Mouse (Mus musculus) spleen, adult 2 months (tissue): ENCODE results near the gene Pla2g2d. TPM values are rescaled to one million over a fixed set of nuclear protein-coding genes. Genes with fewer than 3 reads are reported as not detected.

Experiments used
- DNase-seq, 2 experiments: peaks; one replicate each; pipeline versions ENCODE4 v3.0.0 to v3.0.0-alpha.2; 2012 to 2021; ENCODE audit warnings: low spot score in 2 of 2, low read depth in 1 of 2
- H3K27ac ChIP-seq: fragments of 200-500 bp; 2 replicates; pipeline ENCODE4 v1.5.1; 2012; ENCODE audit warnings: low read length, inconsistent platforms; ENCODE audit not compliant: insufficient read depth
- H3K27me3 ChIP-seq: fragments of 200-500 bp; 2 replicates; pipeline ENCODE4 v1.6.1; 2012; ENCODE audit warnings: mild to moderate bottlenecking, moderate library complexity, low read length, inconsistent platforms; ENCODE audit not compliant: control insufficient read depth, insufficient read depth
- H3K36me3 ChIP-seq: fragments of 200-500 bp; 2 replicates; pipeline ENCODE4 v1.6.1; 2012; ENCODE audit warnings: mild to moderate bottlenecking, low read length, inconsistent platforms; ENCODE audit not compliant: control insufficient read depth, insufficient read depth
- H3K4me1 ChIP-seq: fragments of 200-500 bp; 2 replicates; pipeline ENCODE4 v1.6.1; 2011; ENCODE audit warnings: inconsistent platforms; ENCODE audit not compliant: control insufficient read depth, insufficient read depth, insufficient read length
- H3K4me3 ChIP-seq: fragments of 200-500 bp; 2 replicates; pipeline ENCODE4 v1.5.1; 2011; ENCODE audit warnings: mild to moderate bottlenecking, inconsistent platforms; ENCODE audit not compliant: insufficient read depth, insufficient read length; ENCODE audit errors: extremely low read depth
- CTCF ChIP-seq: fragments of 200-500 bp; IDR thresholded peaks from 2 replicates; pipeline ENCODE4 v1.5.1; 2011; ENCODE audit warnings: mild to moderate bottlenecking, inconsistent platforms; ENCODE audit not compliant: insufficient read depth, insufficient read length, insufficient replicate concordance; ENCODE audit errors: extremely low read depth
- POLR2A ChIP-seq: fragments of 200-500 bp; IDR thresholded peaks from 2 replicates; pipeline ENCODE4 v1.6.1; 2011; ENCODE audit warnings: low read depth, low read length, inconsistent platforms
- WGBS: fragments of 180-500 bp; shearing (Covaris S2); methylation state at CpG from one replicate; pipeline ENCODE4 v1.1.7; 2018; 5-methylcytosine and 5-hydroxymethylcytosine counted together
- polyA plus RNA-seq: library from polyadenylated mRNA; depleted of rRNA; stranded (reverse); fragments of >200 nt; gene quantifications from 2 replicates; pipeline ENCODE4 v1.2.3, GENCODE M21; 2012

Gene Pla2g2d
- polyA plus RNA-seq, 1 experiment: 77.6 TPM

GRCm38 (mm10) chr4:138802917-138803316, 27.4 kb downstream of the Pla2g2d start:
- TF ChIP-seq CTCF (no peak), POLR2A (no peak)
- no peak overlapping the region for H3K27ac ChIP-seq
- no peaks in the 10 kb centered on the region for H3K27me3 ChIP-seq
- H3K4me3 ChIP-seq: no peak overlapping the region
- DNase-seq: no peak
- no peaks in the 10 kb centered on the region for H3K4me1 ChIP-seq
- no peaks in the 10 kb centered on the region for H3K36me3 ChIP-seq
- WGBS: 89% methylated on average over 11 of the region's 11 CpGs

- DNase-seq: no peak
- H3K27ac ChIP-seq: no peak overlapping the region
- H3K4me3 ChIP-seq: no peak overlapping the region
- no peaks in the 10 kb centered on the region for H3K36me3 ChIP-seq
- WGBS: 62% methylated on average over 8 of the region's 8 CpGs
- TF ChIP-seq POLR2A (no peak), CTCF (no peak)
- H3K27me3 ChIP-seq: no peaks in the 10 kb centered on the region
- H3K4me1 ChIP-seq: no peaks in the 10 kb centered on the region
These were observed 29.7 kb downstream of the Pla2g2d start for GRCm38 (mm10) chr4:138805248-138805647.

GRCm38 (mm10) chr4:138806160-138806559, 30.6 kb downstream of the Pla2g2d start:
- WGBS: 79% methylated on average over 8 of the region's 8 CpGs
- Histone ChIP-seq H3K27me3 (no peaks in the 10 kb centered on the region), H3K27ac (no peak overlapping the region), H3K36me3 (no peaks in the 10 kb centered on the region), H3K4me1 (no peaks in the 10 kb centered on the region), H3K4me3 (no peak overlapping the region)
- TF ChIP-seq CTCF (no peak), POLR2A (no peak)
- no peak for DNase-seq

GRCm38 (mm10) chr4:138806920-138807541, 31.5 kb downstream of the Pla2g2d start:
- Histone ChIP-seq H3K36me3 (no peaks in the 10 kb centered on the region), H3K4me1 (no peaks in the 10 kb centered on the region), H3K4me3 (no peak overlapping the region), H3K27me3 (no peaks in the 10 kb centered on the region), H3K27ac (no peak overlapping the region)
- DNase-seq: no peak
- no peak for TF ChIP-seq CTCF
- 18% methylated on average over 7 of the region's 7 CpGs for WGBS

GRCm38 (mm10) chr4:138816166-138816565, 40.6 kb downstream of the Pla2g2d start:
- WGBS: 85% methylated on average over 9 of the region's 9 CpGs

GRCm38 (mm10) chr4:138817736-138818135, 42.2 kb downstream of the Pla2g2d start:
- WGBS: 57% methylated on average over 6 of the region's 6 CpGs
- no peak for DNase-seq
- Histone ChIP-seq H3K27ac (no peak overlapping the region; the same call in 1 of the 2 replicates), H3K27me3 (no peaks in the 10 kb centered on the region), H3K36me3 (no peaks in the 10 kb centered on the region), H3K4me1 (no peaks in the 10 kb centered on the region), H3K4me3 (no peak overlapping the region)
- TF ChIP-seq POLR2A (no peak), CTCF (no peak)

More at GRCm38 (mm10) chr4:138816166-138816565, 40.6 kb downstream of the Pla2g2d start:
- Histone ChIP-seq H3K4me3 (no peak overlapping the region), H3K4me1 (no peaks in the 10 kb centered on the region), H3K36me3 (no peaks in the 10 kb centered on the region), H3K27me3 (no peaks in the 10 kb centered on the region), H3K27ac (no peak overlapping the region)
- TF ChIP-seq CTCF (no peak), POLR2A (no peak)
- no peak for DNase-seq

GRCm38 (mm10) chr4:138819101-138819500, 43.6 kb downstream of the Pla2g2d start:
- no peak for TF ChIP-seq POLR2A
- no peak for TF ChIP-seq CTCF

More at GRCm38 (mm10) chr4:138819101-138819500, 43.6 kb downstream of the Pla2g2d start:
- H3K27me3 ChIP-seq: no peaks in the 10 kb centered on the region
- no peaks in the 10 kb centered on the region for H3K36me3 ChIP-seq
- no peak overlapping the region for H3K4me3 ChIP-seq
- no peaks in the 10 kb centered on the region for H3K4me1 ChIP-seq
- 67% methylated on average over 8 of the region's 8 CpGs for WGBS
- peak overlapping the region; percentile 52 for H3K27ac ChIP-seq
- DNase-seq: no peak
